Mouse (Mus musculus): Measurements from ENCODE around the gene Tob2. TPM values are rescaled to one million over a fixed set of nuclear protein-coding genes. Genes with fewer than 3 reads are reported as not detected.
A peak's percentile ranks its signal among the peaks of the same experiment; 100 is the strongest.

Gene Tob2
- polyA plus RNA-seq, 1 experiment = 36.9 TPM

- no peak for TF ChIP-seq POLR2A (IDR thresholded peaks at IDR 0.05; ENCODE audit: borderline replicate concordance, insufficient read depth, low read length)
- WGBS = 29% methylated on average over 7 of the region's 7 CpGs
- peak overlapping the region; percentile 19; the same call in 1 of the 2 replicates for H3K27ac ChIP-seq (ENCODE audit: insufficient read depth, low read length)
Observed at GRCm38 (mm10) chr15:81812696-81813631, 45.6 kb downstream of the Tob2 start.

GRCm38 (mm10) chr15:81812287-81812686 is 46.3 kb downstream of the Tob2 start:
- TF ChIP-seq POLR2A (IDR thresholded peaks at IDR 0.05; ENCODE audit: borderline replicate concordance, insufficient read depth, low read length) = no peak
- TF ChIP-seq CTCF (IDR thresholded peaks at IDR 0.05; ENCODE audit: borderline replicate concordance, insufficient read depth, low read depth, low read length) = no peak
- WGBS = under 1% methylated on average over 3 of the region's 3 CpGs
- Histone ChIP-seq H3K27me3 (ENCODE audit: control insufficient read depth, insufficient read depth, low read length) (no peaks in the 10 kb centered on the region), H3K4me1 (ENCODE audit: control insufficient read depth, insufficient read depth, low read length) (peaks cover 33% of the 10 kb centered on the region), H3K27ac (ENCODE audit: insufficient read depth, low read length) (peak overlapping the region; percentile 29; the same call in 1 of the 2 replicates), H3K4me3 (replicated peaks; ENCODE audit: insufficient read depth, low read depth, low read length) (peak overlapping the region; percentile 58)
- DNase-seq = no peak

More at GRCm38 (mm10) chr15:81812696-81813631, 45.6 kb downstream of the Tob2 start:
- DNase-seq = no peak
- peaks cover 30% of the 10 kb centered on the region for H3K4me1 ChIP-seq (ENCODE audit: control insufficient read depth, insufficient read depth, low read length)
- H3K4me3 ChIP-seq (replicated peaks; ENCODE audit: insufficient read depth, low read depth, low read length) = peak overlapping the region; percentile 58
- H3K27me3 ChIP-seq (ENCODE audit: control insufficient read depth, insufficient read depth, low read length) = no peaks in the 10 kb centered on the region

GRCm38 (mm10) chr15:81811599-81811996 is 47.0 kb downstream of the Tob2 start:
- H3K4me3 ChIP-seq (replicated peaks; ENCODE audit: insufficient read depth, low read depth, low read length) = peak overlapping the region; percentile 58
- 2% methylated on average over 24 of the region's 26 CpGs for WGBS
- no peak for TF ChIP-seq POLR2A (IDR thresholded peaks at IDR 0.05; ENCODE audit: borderline replicate concordance, insufficient read depth, low read length)
- TF ChIP-seq CTCF (IDR thresholded peaks at IDR 0.05; ENCODE audit: borderline replicate concordance, insufficient read depth, low read depth, low read length) = no peak
- H3K27ac ChIP-seq (ENCODE audit: insufficient read depth, low read length) = peak overlapping the region; percentile 82
- H3K4me1 ChIP-seq (ENCODE audit: control insufficient read depth, insufficient read depth, low read length) = peaks cover 36% of the 10 kb centered on the region
- no peaks in the 10 kb centered on the region for H3K27me3 ChIP-seq (ENCODE audit: control insufficient read depth, insufficient read depth, low read length)
- DNase-seq = no peak

GRCm38 (mm10) chr15:81810671-81811598 is 47.7 kb downstream of the Tob2 start:
- under 1% methylated on average over 88 of the region's 89 CpGs for WGBS
- Histone ChIP-seq H3K27me3 (ENCODE audit: control insufficient read depth, insufficient read depth, low read length) (no peaks in the 10 kb centered on the region), H3K4me1 (ENCODE audit: control insufficient read depth, insufficient read depth, low read length) (peaks cover 42% of the 10 kb centered on the region), H3K4me3 (replicated peaks; ENCODE audit: insufficient read depth, low read depth, low read length) (peak overlapping the region; percentile 81), H3K27ac (ENCODE audit: insufficient read depth, low read length) (peak overlapping the region; percentile 98)
- TF ChIP-seq CTCF (IDR thresholded peaks at IDR 0.05; ENCODE audit: borderline replicate concordance, insufficient read depth, low read depth, low read length) (no peak), POLR2A (IDR thresholded peaks at IDR 0.05; ENCODE audit: borderline replicate concordance, insufficient read depth, low read length) (peak; percentile 82)
- DNase-seq = peak; percentile 97 to 99

- peak; percentile 63; the same call in 1 of the 2 replicates for TF ChIP-seq POLR2A (IDR thresholded peaks at IDR 0.05; ENCODE audit: borderline replicate concordance, insufficient read depth, low read length)
- no peak for TF ChIP-seq CTCF (IDR thresholded peaks at IDR 0.05; ENCODE audit: borderline replicate concordance, insufficient read depth, low read depth, low read length)
- Histone ChIP-seq H3K4me3 (replicated peaks; ENCODE audit: insufficient read depth, low read depth, low read length) (peak overlapping the region; percentile 72), H3K4me1 (ENCODE audit: control insufficient read depth, insufficient read depth, low read length) (peaks cover 45% of the 10 kb centered on the region), H3K27me3 (ENCODE audit: control insufficient read depth, insufficient read depth, low read length) (no peaks in the 10 kb centered on the region), H3K27ac (ENCODE audit: insufficient read depth, low read length) (peak overlapping the region; percentile 96)
- DNase-seq = peak; percentile 78 to 88
- WGBS = under 1% methylated on average over 10 of the region's 10 CpGs
Observed at GRCm38 (mm10) chr15:81810150-81810549, 48.4 kb downstream of the Tob2 start.

GRCm38 (mm10) chr15:81809550-81809949 is 49.0 kb downstream of the Tob2 start:
- no peak for DNase-seq
- Histone ChIP-seq H3K27ac (ENCODE audit: insufficient read depth, low read length) (peak overlapping the region; percentile 96; the same call in 1 of the 2 replicates), H3K27me3 (ENCODE audit: control insufficient read depth, insufficient read depth, low read length) (no peaks in the 10 kb centered on the region), H3K4me1 (ENCODE audit: control insufficient read depth, insufficient read depth, low read length) (peaks cover 39% of the 10 kb centered on the region; the same call in 1 of the 2 replicates), H3K4me3 (replicated peaks; ENCODE audit: insufficient read depth, low read depth, low read length) (no peak overlapping the region)
- TF ChIP-seq POLR2A (IDR thresholded peaks at IDR 0.05; ENCODE audit: borderline replicate concordance, insufficient read depth, low read length) (no peak), CTCF (IDR thresholded peaks at IDR 0.05; ENCODE audit: borderline replicate concordance, insufficient read depth, low read depth, low read length) (no peak)
- 29% methylated on average over 1 of the region's 1 CpGs for WGBS

GRCm38 (mm10) chr15:81808799-81809198 is 49.8 kb downstream of the Tob2 start:
- peak overlapping the region; percentile 27; the same call in 1 of the 2 replicates for H3K27ac ChIP-seq (ENCODE audit: insufficient read depth, low read length)
- H3K4me1 ChIP-seq (ENCODE audit: control insufficient read depth, insufficient read depth, low read length) = peaks cover 39% of the 10 kb centered on the region
- no peak for TF ChIP-seq CTCF (IDR thresholded peaks at IDR 0.05; ENCODE audit: borderline replicate concordance, insufficient read depth, low read depth, low read length)
- TF ChIP-seq POLR2A (IDR thresholded peaks at IDR 0.05; ENCODE audit: borderline replicate concordance, insufficient read depth, low read length) = no peak
- H3K27me3 ChIP-seq (ENCODE audit: control insufficient read depth, insufficient read depth, low read length) = no peaks in the 10 kb centered on the region
- DNase-seq = no peak
- WGBS = 71% methylated on average over 2 of the region's 2 CpGs
- no peak overlapping the region for H3K4me3 ChIP-seq (replicated peaks; ENCODE audit: insufficient read depth, low read depth, low read length)

Measured in cerebellum, adult 2 months (tissue).